Mouse (Mus musculus) MEL (cell line): ENCODE measurements at regions not wholly inside any gene's neighbourhood (a gene's known extent, or its start where the extent isn't known, plus 50 kb on each side); places are given as distances from the start of the nearest gene placed in this dataset.

Experiments
- DNase-seq: peaks from one replicate; pipeline ENCODE4 v3.0.0; 2011; ENCODE audit warnings: low read depth, low spot score
- H3K27ac ChIP-seq: 2 replicates; pipeline ENCODE4 v1.5.1; 2012; ENCODE audit warnings: low read depth, mild to moderate bottlenecking, control low read depth, low read length, moderate library complexity; ENCODE audit not compliant: control insufficient read depth
- H3K27me3 ChIP-seq, 2 experiments: fragments of 150-350 bp in 1 of 2; sonication (generic) in 1 of 2; 2 replicates each; pipeline ENCODE4 v1.6.1; 2012; ENCODE audit warnings: low read length in 2 of 2, mild to moderate bottlenecking in 2 of 2, improper control_type of control experiment in 1 of 2, moderate library complexity in 1 of 2; ENCODE audit not compliant: insufficient read depth in 2 of 2, control insufficient read depth in 1 of 2
- H3K36me3 ChIP-seq, 2 experiments: 2 replicates each; pipeline ENCODE4 v1.6.1; 2012 to 2014; ENCODE audit warnings: low read length in 2 of 2, improper control_type of control experiment in 1 of 2, inconsistent platforms in 1 of 2, mild to moderate bottlenecking in 1 of 2; ENCODE audit not compliant: insufficient read depth in 2 of 2, control insufficient read depth in 1 of 2
- H3K4me1 ChIP-seq, 2 experiments: fragments of 150-350 bp in 1 of 2; sonication (generic) in 1 of 2; 2 replicates each; pipeline ENCODE4 v1.6.1; 2012; ENCODE audit warnings: low read length in 2 of 2, improper control_type of control experiment in 1 of 2, mild to moderate bottlenecking in 1 of 2; ENCODE audit not compliant: insufficient read depth in 2 of 2, control insufficient read depth in 1 of 2
- H3K4me3 ChIP-seq, 2 experiments: fragments of 150-350 bp in 1 of 2; sonication (generic) in 1 of 2; 2 replicates each; pipeline ENCODE4 v1.5.1; 2012; ENCODE audit warnings: low read depth in 2 of 2, low read length in 2 of 2, mild to moderate bottlenecking in 2 of 2, moderate library complexity in 2 of 2, control low read depth in 1 of 2, improper control_type of control experiment in 1 of 2; ENCODE audit not compliant: control insufficient read depth in 1 of 2, insufficient read depth in 1 of 2
- H3K79me2 ChIP-seq: 2 replicates; pipeline ENCODE4 v1.6.1; 2012; ENCODE audit warnings: mild to moderate bottlenecking, low read length, moderate library complexity; ENCODE audit not compliant: control insufficient read depth, poor library complexity, insufficient read depth
- H3K9ac ChIP-seq: 2 replicates; pipeline ENCODE4 v1.6.1; 2012; ENCODE audit warnings: low read depth, mild to moderate bottlenecking, control low read depth, low read length, moderate library complexity; ENCODE audit not compliant: control insufficient read depth, poor library complexity, severe bottlenecking
- H3K9me3 ChIP-seq: fragments of 150-350 bp; sonication (generic); replicated peaks from 2 replicates; pipeline ENCODE4 v1.6.1; 2012; ENCODE audit warnings: mild to moderate bottlenecking, low read length, improper control_type of control experiment, moderate library complexity; ENCODE audit not compliant: insufficient read depth
- BHLHE40 ChIP-seq: IDR thresholded peaks from 2 replicates; pipeline ENCODE4 v1.6.1; 2012; ENCODE audit warnings: low read depth, mild to moderate bottlenecking, inconsistent platforms, low read length, improper control_type of control experiment, borderline replicate concordance
- CHD2 ChIP-seq: IDR thresholded peaks from 2 replicates; pipeline ENCODE4 v1.6.1; 2011; ENCODE audit warnings: low read length, improper control_type of control experiment
- E2F4 ChIP-seq: IDR thresholded peaks from 2 replicates; pipeline ENCODE4 v1.6.1; 2011; ENCODE audit warnings: low read depth, low read length, improper control_type of control experiment, borderline replicate concordance
- ELF1 ChIP-seq: IDR thresholded peaks from 2 replicates; pipeline ENCODE4 v1.6.1; 2014; ENCODE audit warnings: low read depth, mild to moderate bottlenecking, inconsistent platforms, low read length, improper control_type of control experiment, moderate library complexity
- ETS1 ChIP-seq: IDR thresholded peaks from 2 replicates; pipeline ENCODE4 v1.6.1; 2012; ENCODE audit warnings: low read depth, mild to moderate bottlenecking, inconsistent platforms, low read length, improper control_type of control experiment, moderate library complexity
- MAFK ChIP-seq: IDR thresholded peaks from 2 replicates; pipeline ENCODE4 v1.6.1; 2011; ENCODE audit warnings: low read depth, mild to moderate bottlenecking, low read length, improper control_type of control experiment, borderline replicate concordance
- MEF2A ChIP-seq: IDR thresholded peaks from 2 replicates; pipeline ENCODE4 v1.6.1; 2014; ENCODE audit warnings: low read depth, mild to moderate bottlenecking, inconsistent platforms, low read length, improper control_type of control experiment; ENCODE audit not compliant: poor library complexity, insufficient replicate concordance, severe bottlenecking; ENCODE audit errors: extremely low read depth
- MXI1 ChIP-seq: IDR thresholded peaks from 2 replicates; pipeline ENCODE4 v1.6.1; 2011; ENCODE audit warnings: mild to moderate bottlenecking, low read depth, low read length, improper control_type of control experiment
- POLR2AphosphoS2 ChIP-seq: IDR thresholded peaks from 2 replicates; pipeline ENCODE4 v1.6.1; 2011; ENCODE audit warnings: low read length, improper control_type of control experiment
- RAD21 ChIP-seq: IDR thresholded peaks from 2 replicates; pipeline ENCODE4 v1.6.1; 2011; ENCODE audit warnings: mild to moderate bottlenecking, low read depth, low read length, improper control_type of control experiment
- SIN3A ChIP-seq: IDR thresholded peaks from 2 replicates; pipeline ENCODE4 v1.6.1; 2012; ENCODE audit warnings: low read length, improper control_type of control experiment, inconsistent platforms
- TAL1 ChIP-seq: IDR thresholded peaks from 2 replicates; pipeline ENCODE4 v1.6.1; 2012; ENCODE audit warnings: mild to moderate bottlenecking, inconsistent platforms, low read length, moderate library complexity, mixed read lengths
- TBP ChIP-seq: IDR thresholded peaks from 2 replicates; pipeline ENCODE4 v1.8.0; 2011; ENCODE audit warnings: low read depth, low read length, improper control_type of control experiment
- USF1 ChIP-seq: IDR thresholded peaks from 2 replicates; pipeline ENCODE4 v1.6.1; 2014; ENCODE audit warnings: low read depth, mild to moderate bottlenecking, inconsistent platforms, low read length, improper control_type of control experiment, moderate library complexity
- USF2 ChIP-seq, 2 experiments: IDR thresholded peaks; 2 replicates each; pipeline ENCODE4 v1.6.1; 2011 to 2012; ENCODE audit warnings: improper control_type of control experiment in 2 of 2, low read length in 2 of 2, borderline replicate concordance in 1 of 2, inconsistent platforms in 1 of 2, low read depth in 1 of 2, mild to moderate bottlenecking in 1 of 2; ENCODE audit not compliant: insufficient read depth in 1 of 2
- ZC3H11A ChIP-seq: IDR thresholded peaks from 2 replicates; pipeline ENCODE4 v1.6.1; 2012; ENCODE audit warnings: low read depth, mild to moderate bottlenecking, inconsistent platforms, low read length, improper control_type of control experiment
- ZKSCAN1 ChIP-seq: IDR thresholded peaks from 2 replicates; pipeline ENCODE4 v1.6.1; 2012; ENCODE audit warnings: low read depth, mild to moderate bottlenecking, inconsistent platforms, low read length, improper control_type of control experiment, moderate library complexity
- ZMIZ1 ChIP-seq: IDR thresholded peaks from 2 replicates; pipeline ENCODE4 v1.6.1; 2012; ENCODE audit warnings: low read depth, mild to moderate bottlenecking, inconsistent platforms, low read length, improper control_type of control experiment, moderate library complexity
- ZNF384 ChIP-seq: IDR thresholded peaks from 2 replicates; pipeline ENCODE4 v1.6.1; 2012; ENCODE audit warnings: low read depth, mild to moderate bottlenecking, inconsistent platforms, low read length, improper control_type of control experiment

- DNase-seq = no peak
- H3K9ac ChIP-seq = no peak overlapping the region
- no peaks in the 10 kb centered on the region for H3K36me3 ChIP-seq
- TF ChIP-seq ZKSCAN1 = no peak
- TF ChIP-seq, all 39 proteins: peak for 0
- no peaks in the 10 kb centered on the region for H3K9me3 ChIP-seq
- H3K4me3 ChIP-seq = no peak overlapping the region
- H3K4me1 ChIP-seq = no peaks in the 10 kb centered on the region
- H3K27me3 ChIP-seq = no peaks in the 10 kb centered on the region
- H3K79me2 ChIP-seq = no peaks in the 10 kb centered on the region
- H3K27ac ChIP-seq = no peak overlapping the region
Observed at GRCm38 (mm10) chr14:110125936-110126710, 628.8 kb downstream of the Slitrk6 start.

DNA sequence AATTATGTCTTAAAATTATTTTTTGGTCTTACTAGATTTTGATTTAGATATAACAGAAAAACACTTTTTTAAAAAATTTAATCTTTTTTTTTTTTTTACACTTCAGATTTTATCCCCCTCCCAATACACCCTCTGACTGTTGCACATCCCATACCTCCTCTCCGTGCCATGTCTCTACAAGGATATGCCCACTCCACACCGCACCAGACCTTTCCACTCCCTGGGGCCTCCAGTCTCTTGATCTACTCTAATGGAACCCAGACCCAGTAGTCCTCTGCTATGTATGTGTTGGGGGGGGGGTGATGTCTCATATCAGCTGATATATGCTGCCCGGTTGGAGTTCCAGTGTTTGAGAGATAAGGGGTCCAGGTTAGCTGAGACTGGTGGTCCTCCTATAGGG, 632.2 kb downstream of the Slitrk6 start:
- Histone ChIP-seq H3K27me3 (no peaks in the 10 kb centered on the region), H3K4me1 (no peaks in the 10 kb centered on the region), H3K79me2 (no peaks in the 10 kb centered on the region), H3K9ac (no peak overlapping the region), H3K9me3 (no peaks in the 10 kb centered on the region), H3K27ac (no peak overlapping the region), H3K36me3 (no peaks in the 10 kb centered on the region), H3K4me3 (no peak overlapping the region)
- no peak for TF ChIP-seq ETS1
- no peak for DNase-seq

GRCm38 (mm10) chr14:110115578-110115977, 639.4 kb downstream of the Slitrk6 start:
- no peak overlapping the region for H3K9ac ChIP-seq
- no peak for DNase-seq
- TF ChIP-seq BHLHE40 = no peak
- TF ChIP-seq MAFK = no peak
- TF ChIP-seq, all 39 proteins: peak for 0
- Histone ChIP-seq H3K79me2 (no peaks in the 10 kb centered on the region), H3K9me3 (no peaks in the 10 kb centered on the region), H3K4me1 (no peaks in the 10 kb centered on the region), H3K27ac (no peak overlapping the region), H3K27me3 (no peaks in the 10 kb centered on the region), H3K36me3 (no peaks in the 10 kb centered on the region), H3K4me3 (no peak overlapping the region)

GRCm38 (mm10) chr14:110100852-110101251, 654.1 kb downstream of the Slitrk6 start:
- no peaks in the 10 kb centered on the region for H3K36me3 ChIP-seq
- H3K79me2 ChIP-seq = no peaks in the 10 kb centered on the region
- H3K27me3 ChIP-seq = no peaks in the 10 kb centered on the region
- no peak for DNase-seq
- no peaks in the 10 kb centered on the region for H3K4me1 ChIP-seq
- no peaks in the 10 kb centered on the region for H3K9me3 ChIP-seq
- no peak overlapping the region for H3K27ac ChIP-seq
- H3K9ac ChIP-seq = no peak overlapping the region
- H3K4me3 ChIP-seq = no peak overlapping the region
- TF ChIP-seq TBP (no peak), MXI1 (no peak), SIN3A (no peak), CHD2 (no peak), TAL1 (no peak), MEF2A (no peak), ZC3H11A (no peak), ELF1 (no peak), RAD21 (no peak), ETS1 (no peak), E2F4 (no peak), BHLHE40 (no peak), USF1 (no peak), POLR2AphosphoS2 (no peak), USF2 (IDR thresholded peaks at IDR 0.05; ENCODE audit: borderline replicate concordance in 1 of 2, insufficient read depth in 1 of 2, low read depth in 1 of 2, low read length in 2 of 2) (no peak), ZMIZ1 (no peak), ZNF384 (no peak)
